Mouse (Mus musculus) liver, postnatal 0 days (tissue): ENCODE data around the gene Trp53i13.

Experiments
- CTCF ChIP-seq: sonication (generic); IDR thresholded peaks from 2 replicates; pipeline ENCODE4 v1.5.1; 2016; ENCODE audit warnings: antibody characterized with exemption, low read depth
- EP300 ChIP-seq: IDR thresholded peaks from 2 replicates; pipeline ENCODE4 v1.6.1; 2016; ENCODE audit warnings: antibody characterized with exemption, low read depth, mild to moderate bottlenecking

GRCm38 (mm10) chr11:77525804-77526486, 10.2 kb upstream of the Trp53i13 start:
- TF ChIP-seq CTCF, result no peak; the same call in 1 of the 2 replicates
- no peak for TF ChIP-seq EP300
